Mouse (Mus musculus) erythroid progenitor cell, adult 5-6 weeks (primary cell): ENCODE measurements around the gene Mgll. TPM values are rescaled to one million over a fixed set of nuclear protein-coding genes. Genes with fewer than 3 reads are reported as not detected.
A peak's percentile ranks its signal among the peaks of the same experiment; 100 is the strongest.

Experiments
- ATAC-seq: replicated peaks from 2 replicates; pipeline ENCODE4 v1.8.0; 2016; ENCODE audit warnings: moderate number of reproducible peaks, mild to moderate bottlenecking, moderate TSS enrichment, inconsistent platforms; ENCODE audit not compliant: poor library complexity, low FRiP score, severe bottlenecking
- total RNA-seq, 2 experiments: library from RNA; stranded (forward) in 1 of 2; stranded (reverse) in 1 of 2; fragments of 150-400 nt in 1 of 2; fragments of 186-747, 209-891 nt in 1 of 2; gene quantifications; 2 replicates each; pipeline versions ENCODE4 v1.2.3 to v1.2.4; 2015 to 2017; ENCODE audit warnings: low replicate concordance in 2 of 2

The Mgll gene
- total RNA-seq (2015; ENCODE audit: low replicate concordance) (114 and 119 TPM in 2 replicates), total RNA-seq (2017; ENCODE audit: low replicate concordance) (92.5 and 112 TPM in 2 replicates)

- ATAC-seq = peak; percentile 74
These were observed at the start of gene Mgll for GRCm38 (mm10) chr6:88724313-88725195. Mgll (plus strand) TSS chr6:88724412.

- ATAC-seq = peak; percentile 52; the same call in 1 of the 2 replicates
These were observed 48.4 kb upstream of the Mgll start for GRCm38 (mm10) chr6:88675815-88676214.

- ATAC-seq = peak; percentile 99
These were observed 47.2 kb upstream of the Mgll start for GRCm38 (mm10) chr6:88676753-88677736.

GRCm38 (mm10) chr6:88677738-88678137, 46.5 kb upstream of the Mgll start:
- no peak for ATAC-seq

- no peak for ATAC-seq
These were observed 43.2 kb upstream of the Mgll start for GRCm38 (mm10) chr6:88681026-88681425.

GRCm38 (mm10) chr6:88683380-88684053, 40.7 kb upstream of the Mgll start:
- ATAC-seq = no peak

- no peak for ATAC-seq
These were observed 36.0 kb upstream of the Mgll start for GRCm38 (mm10) chr6:88688171-88688570.

- ATAC-seq = no peak
These were observed 35.5 kb upstream of the Mgll start for GRCm38 (mm10) chr6:88688712-88689111.

- ATAC-seq = peak; percentile 59
These were observed 34.0 kb upstream of the Mgll start for GRCm38 (mm10) chr6:88690211-88690610.

- no peak for ATAC-seq
These were observed 32.9 kb upstream of the Mgll start for GRCm38 (mm10) chr6:88691361-88691760.

- no peak for ATAC-seq
These were observed 21.3 kb upstream of the Mgll start for GRCm38 (mm10) chr6:88702887-88703286.

GRCm38 (mm10) chr6:88703731-88704130, 20.5 kb upstream of the Mgll start:
- no peak for ATAC-seq

- peak; percentile 82 for ATAC-seq
These were observed 15.6 kb upstream of the Mgll start for GRCm38 (mm10) chr6:88708401-88709278.

GRCm38 (mm10) chr6:88709279-88709575, 15.0 kb upstream of the Mgll start:
- ATAC-seq = no peak; the same call in none of the 2 replicates

- ATAC-seq = no peak
These were observed 12.9 kb upstream of the Mgll start for GRCm38 (mm10) chr6:88711313-88711712.

- no peak for ATAC-seq
These were observed 12.1 kb upstream of the Mgll start for GRCm38 (mm10) chr6:88712083-88712482.

GRCm38 (mm10) chr6:88713320-88713719, 10.9 kb upstream of the Mgll start:
- ATAC-seq = no peak

GRCm38 (mm10) chr6:88714200-88714674, 10.0 kb upstream of the Mgll start:
- no peak for ATAC-seq

GRCm38 (mm10) chr6:88715378-88715781, 8.8 kb upstream of the Mgll start:
- no peak for ATAC-seq
